Mouse (Mus musculus) skeletal muscle tissue, adult 2 months (tissue): ENCODE results near the gene Laptm5.

Experiments used
- DNase-seq: peaks from one replicate; pipeline ENCODE4 v3.0.0-alpha.2; 2012; ENCODE audit warnings: low read depth, low spot score

Gene Laptm5

DNA sequence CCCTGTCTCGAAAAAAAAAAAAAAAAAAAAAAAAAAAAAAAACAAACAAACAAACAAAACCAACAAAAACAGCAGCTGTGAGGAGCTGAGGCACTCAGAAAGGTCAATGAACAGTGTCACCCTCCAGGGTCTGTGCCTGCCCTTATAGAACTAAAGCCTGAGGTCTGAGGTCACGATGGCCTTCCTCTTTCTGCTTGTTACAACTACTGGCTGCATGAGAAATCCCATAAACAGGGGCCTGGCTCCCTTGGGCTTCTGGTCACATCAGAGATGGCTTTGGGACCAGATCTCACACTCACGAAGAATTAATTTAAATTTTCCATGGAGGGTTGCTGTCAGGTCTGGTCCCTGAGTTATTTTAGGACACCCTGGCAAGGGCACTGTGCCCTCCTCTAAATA, 13.5 kb upstream of the Laptm5 start:
- no peak for DNase-seq

GRCm38 (mm10) chr4:130899782-130900427, 13.0 kb upstream of the Laptm5 start:
- DNase-seq = peak; percentile 54

DNA sequence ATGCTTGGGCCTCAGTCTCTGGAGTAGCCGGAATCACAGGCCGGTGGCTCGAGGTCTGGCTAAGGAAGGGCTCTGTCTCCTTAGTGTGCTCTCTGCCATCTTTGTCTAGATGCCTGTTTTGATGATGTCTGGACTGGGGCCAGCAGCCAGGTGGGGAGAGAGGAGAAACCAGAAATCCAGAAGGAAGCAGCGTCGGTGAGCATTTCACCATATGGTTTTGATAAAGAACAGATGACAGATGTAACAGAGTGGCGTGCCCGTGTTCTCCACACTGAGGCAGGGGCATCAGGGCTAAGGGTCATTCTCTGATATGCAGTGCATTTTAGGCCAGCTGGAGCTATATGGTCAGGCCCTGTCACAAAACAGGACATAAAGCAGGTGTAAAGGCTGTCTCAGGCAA, 12.2 kb upstream of the Laptm5 start:
- DNase-seq = no peak

- no peak for DNase-seq
These were observed 10.6 kb upstream of the Laptm5 start for GRCm38 (mm10) chr4:130902289-130902781.

DNA sequence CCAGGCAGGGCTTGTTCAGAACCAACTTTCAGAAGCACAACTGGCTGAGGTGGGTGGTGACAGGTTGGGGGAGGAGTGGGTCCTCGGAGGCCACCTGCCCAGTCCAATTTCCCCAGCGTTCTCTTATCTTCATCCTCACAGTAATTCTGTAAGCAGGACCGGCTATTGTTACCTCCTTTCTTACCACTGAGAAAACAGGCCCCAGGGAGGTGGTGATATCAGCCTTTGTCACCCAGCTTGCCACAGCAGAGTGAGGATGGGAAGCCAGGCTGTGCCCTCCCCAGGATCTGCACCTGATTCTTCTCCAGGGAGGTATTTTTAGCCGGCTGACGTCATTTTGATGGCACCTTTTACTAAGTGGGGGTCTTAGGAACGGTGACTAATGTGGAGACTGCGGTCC, 7.9 kb upstream of the Laptm5 start:
- no peak for DNase-seq

DNA sequence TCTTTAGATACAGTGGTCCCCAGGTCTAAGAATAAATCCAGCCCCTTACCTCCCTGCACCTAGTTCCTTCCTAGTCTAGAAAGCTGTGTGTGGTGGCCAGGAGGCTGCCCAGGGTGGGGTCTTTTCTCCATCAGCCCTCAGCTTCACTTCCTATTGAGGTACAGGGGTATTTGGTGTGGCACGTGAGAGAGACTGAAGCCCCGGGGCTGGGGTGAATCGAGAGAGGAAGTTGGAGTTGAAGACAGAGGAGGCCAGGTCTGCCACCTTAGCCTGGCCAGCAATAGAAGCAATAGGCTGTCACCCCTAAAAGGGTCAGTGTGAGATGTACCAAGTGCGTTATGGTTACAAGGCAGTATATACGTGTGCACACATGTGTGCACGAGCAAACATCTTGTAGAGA, 7.0 kb upstream of the Laptm5 start:
- no peak for DNase-seq

GRCm38 (mm10) chr4:130906296-130906695, 6.6 kb upstream of the Laptm5 start:
- peak; percentile 92 for DNase-seq

GRCm38 (mm10) chr4:130907200-130908069, 5.5 kb upstream of the Laptm5 start:
- no peak for DNase-seq

DNA sequence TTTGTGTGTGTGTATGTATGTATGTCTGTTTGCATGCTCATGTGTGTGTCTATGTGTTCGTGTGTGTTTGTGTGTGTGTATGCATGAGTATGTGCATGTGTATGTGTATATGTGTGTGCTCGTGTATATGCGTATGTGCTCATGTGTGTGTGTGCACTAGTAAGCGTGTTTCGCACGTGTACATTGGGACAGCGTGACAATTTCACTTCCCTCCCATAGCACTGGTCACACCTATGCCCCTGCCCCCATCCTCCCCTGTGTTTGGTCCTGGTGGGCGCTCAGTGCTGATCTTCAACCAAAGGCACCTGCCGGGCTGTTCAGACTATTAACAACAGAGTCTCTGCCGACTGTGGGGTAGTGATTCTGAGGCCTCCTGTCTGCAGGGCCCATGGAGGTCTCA, 4.8 kb upstream of the Laptm5 start:
- DNase-seq = no peak

DNA sequence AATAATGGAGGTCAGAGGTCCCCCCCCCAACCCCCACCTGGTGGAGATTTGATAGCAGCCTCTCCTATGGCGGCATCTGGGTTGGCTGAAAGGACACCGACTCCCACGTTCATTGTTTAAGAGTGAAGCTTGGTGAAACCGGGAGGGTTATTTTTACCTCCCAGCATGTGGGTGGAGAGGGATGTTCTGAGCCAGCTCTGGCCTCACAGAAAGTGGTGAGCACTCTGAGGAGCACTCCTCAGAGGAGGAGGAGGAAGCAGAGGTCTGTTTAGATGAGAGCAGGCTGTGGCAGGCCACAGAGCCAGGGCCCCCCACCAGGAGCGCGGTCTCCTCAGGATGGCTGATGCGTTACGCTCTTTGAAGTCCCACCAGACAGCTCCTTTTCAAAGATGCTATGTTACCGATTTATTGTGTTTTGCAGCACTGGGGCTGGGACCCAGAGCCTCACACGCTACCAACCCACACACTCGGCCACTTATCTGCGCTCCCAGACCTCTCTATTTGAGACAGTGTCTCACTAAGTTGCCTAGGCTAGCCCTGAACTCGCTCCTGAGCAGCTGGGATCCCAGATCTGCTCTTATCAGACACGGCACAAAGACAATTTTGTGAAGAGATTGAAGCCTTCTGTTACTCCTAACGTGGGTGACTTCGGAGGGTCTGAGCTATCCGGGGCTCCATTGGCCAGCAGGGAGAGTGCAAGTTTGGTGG, 3.6 kb upstream of the Laptm5 start:
- DNase-seq = no peak

DNA sequence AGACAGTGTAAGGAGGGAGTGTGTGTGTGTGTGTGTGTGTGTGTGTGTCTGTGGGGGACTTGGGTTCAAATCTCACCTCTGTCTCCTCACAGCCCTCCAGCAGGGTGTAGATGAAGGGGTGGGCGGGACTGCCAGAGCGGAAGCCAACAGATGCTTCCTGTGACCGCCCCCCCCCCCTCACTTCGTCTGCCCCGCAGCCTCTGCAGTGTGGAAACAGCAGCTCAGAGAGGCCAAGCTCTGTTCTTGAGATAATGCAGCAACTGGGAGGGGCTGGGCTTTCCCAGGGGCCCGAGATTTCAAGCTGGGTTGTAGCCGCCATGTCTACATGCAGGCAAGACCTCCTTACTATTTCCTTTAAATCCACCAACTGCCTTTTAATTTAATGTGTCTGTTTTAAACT, 2.3 kb upstream of the Laptm5 start:
- no peak for DNase-seq

- no peak for DNase-seq
These were observed 299 bp upstream of the Laptm5 start for GRCm38 (mm10) chr4:130912626-130913025.

GRCm38 (mm10) chr4:130913511-130913910, 586 bp downstream of the Laptm5 start:
- no peak for DNase-seq

GRCm38 (mm10) chr4:130914011-130914410, 1.1 kb downstream of the Laptm5 start:
- peak; percentile 52 for DNase-seq

- no peak for DNase-seq
These were observed 1.6 kb downstream of the Laptm5 start for GRCm38 (mm10) chr4:130914527-130914926.

DNA sequence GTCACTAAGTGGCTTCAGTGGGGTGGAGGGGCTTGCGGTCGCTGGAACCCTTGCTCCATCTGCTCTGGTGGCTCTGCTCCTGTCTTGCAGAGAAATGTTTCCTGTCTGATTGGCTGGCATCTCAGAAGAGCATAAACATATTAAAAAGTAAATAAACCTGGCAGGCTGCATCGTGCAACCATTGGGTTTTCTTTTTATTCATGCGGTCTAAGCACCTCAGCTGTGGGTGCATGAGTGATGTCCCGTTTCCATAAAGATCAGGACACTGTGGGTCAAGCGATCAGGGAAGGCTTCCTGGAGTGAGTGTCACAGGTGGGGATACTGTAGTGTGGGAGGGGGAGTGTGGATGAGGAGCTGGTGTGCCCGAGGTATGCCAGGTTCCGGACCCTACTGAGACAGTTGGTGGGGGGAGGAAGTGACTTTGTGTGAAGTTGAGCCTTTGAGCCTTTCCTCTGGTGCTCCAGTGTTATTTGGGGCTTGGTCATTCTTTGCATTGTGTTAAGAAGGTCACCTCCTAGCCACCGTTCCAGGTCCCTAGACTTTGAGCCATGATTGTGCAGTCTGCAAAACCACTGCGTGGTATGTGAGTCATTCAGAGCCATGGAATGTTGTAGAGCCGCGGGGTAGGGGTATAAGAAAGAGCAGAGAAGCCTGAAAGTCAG, 2.2 kb downstream of the Laptm5 start:
- no peak for DNase-seq

DNA sequence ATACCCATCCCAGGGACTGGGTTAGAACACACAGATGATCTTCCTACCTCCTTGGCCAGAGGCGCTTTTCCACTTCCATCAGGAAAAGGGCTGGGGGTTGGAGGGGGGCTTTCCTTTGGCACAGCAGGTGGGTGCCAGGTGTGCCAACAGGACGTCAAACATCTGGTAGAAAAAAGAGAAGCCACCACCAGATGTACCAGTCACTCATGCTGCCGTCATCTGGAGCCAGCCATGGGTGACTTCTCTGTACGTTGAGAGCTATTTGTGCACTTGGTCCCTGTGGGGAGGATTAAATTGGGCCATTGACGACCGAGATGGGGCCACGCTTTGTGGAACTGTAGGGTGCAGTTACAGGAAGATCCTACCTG, 2.7 kb downstream of the Laptm5 start:
- no peak for DNase-seq

DNA sequence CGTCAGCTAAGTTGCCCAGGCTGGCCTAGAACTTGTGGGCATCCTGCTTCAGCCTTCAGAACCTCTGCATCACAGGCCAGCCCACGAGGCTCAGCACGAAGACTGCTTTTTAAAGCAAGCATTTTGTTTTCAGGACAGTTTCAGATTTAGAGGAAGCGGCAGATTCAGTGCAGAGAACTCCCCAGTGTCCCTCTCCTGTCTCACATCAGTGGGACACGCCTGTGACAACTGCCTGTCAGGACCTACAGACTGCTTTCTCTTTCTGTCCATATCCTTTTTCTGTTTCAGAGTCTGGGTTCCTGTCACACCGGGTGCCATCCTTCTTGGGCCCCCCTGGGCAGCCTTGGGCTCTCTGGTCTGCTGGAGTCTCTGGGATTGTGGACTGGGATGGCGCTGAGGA, 3.7 kb downstream of the Laptm5 start:
- DNase-seq = no peak

GRCm38 (mm10) chr4:130917564-130917963, 4.6 kb downstream of the Laptm5 start:
- DNase-seq = no peak

GRCm38 (mm10) chr4:130918805-130919749, 6.2 kb downstream of the Laptm5 start:
- DNase-seq = no peak
